Mouse (Mus musculus) hindbrain, embryonic 14.5 days (tissue): ENCODE measurements around the gene Atg2a. TPM values are rescaled to one million over a fixed set of nuclear protein-coding genes. Genes with fewer than 3 reads are reported as not detected.

Experiments used
- ATAC-seq: fragments of 200-750 bp; cut with Nextera tagmentation; 2 replicates; pipeline ENCODE4 v1.8.0; 2017; ENCODE audit warnings: moderate number of reproducible peaks, mild to moderate bottlenecking, moderate TSS enrichment, moderate library complexity; ENCODE audit not compliant: low FRiP score
- DNase-seq: peaks from one replicate; pipeline ENCODE4 v3.0.0-alpha.2; 2015; ENCODE audit warnings: low spot score
- H3K27ac ChIP-seq: fragments of 300-500 bp; sonication (generic); 2 replicates; pipeline ENCODE4 v1.5.1; 2014; ENCODE audit warnings: mild to moderate bottlenecking, moderate library complexity
- H3K27me3 ChIP-seq: fragments of 300-500 bp; sonication (generic); 2 replicates; pipeline ENCODE4 v1.6.1; 2014; ENCODE audit warnings: mild to moderate bottlenecking, low read length, mixed read lengths; ENCODE audit not compliant: control insufficient read depth, insufficient read depth
- H3K36me3 ChIP-seq: fragments of 300-500 bp; sonication (generic); replicated peaks from 2 replicates; pipeline ENCODE4 v1.6.1; 2014; ENCODE audit not compliant: control insufficient read depth, insufficient read depth
- H3K4me1 ChIP-seq: fragments of 300-500 bp; sonication (generic); replicated peaks from 2 replicates; pipeline ENCODE4 v1.6.1; 2014; ENCODE audit warnings: antibody characterized with exemption, low read length, mixed read lengths; ENCODE audit not compliant: control insufficient read depth, insufficient read depth
- H3K4me2 ChIP-seq: fragments of 300-500 bp; sonication (generic); replicated peaks from 2 replicates; pipeline ENCODE4 v1.6.1; 2014; ENCODE audit warnings: mild to moderate bottlenecking, moderate library complexity
- H3K4me3 ChIP-seq: fragments of 300-500 bp; sonication (generic); replicated peaks from 2 replicates; pipeline ENCODE4 v1.5.1; 2014; ENCODE audit warnings: mild to moderate bottlenecking, low read length
- H3K9ac ChIP-seq: fragments of 300-500 bp; sonication (generic); 2 replicates; pipeline ENCODE4 v1.6.1; 2014
- H3K9me3 ChIP-seq: fragments of 300-500 bp; sonication (generic); 2 replicates; pipeline ENCODE4 v1.6.1; 2016; ENCODE audit warnings: low read length; ENCODE audit not compliant: control insufficient read depth
- WGBS: fragments of 180-500 bp; shearing (Covaris S2); extraction: QIAGEN DNeasy Blood & Tissue Kit; methylation state at CpG from one replicate; pipeline ENCODE4 v1.1.7; 2014; 5-methylcytosine and 5-hydroxymethylcytosine counted together
- polyA plus RNA-seq: library from polyadenylated mRNA; unstranded; fragments of >200 nt; fragmentation: Nextera tagmentation; extraction: Ambion mirVana; gene quantifications from 2 replicates; pipeline ENCODE4 v1.2.1, GENCODE M21; 2014

The Atg2a gene
- 14.5 and 14.8 TPM in 2 replicates for polyA plus RNA-seq

DNA sequence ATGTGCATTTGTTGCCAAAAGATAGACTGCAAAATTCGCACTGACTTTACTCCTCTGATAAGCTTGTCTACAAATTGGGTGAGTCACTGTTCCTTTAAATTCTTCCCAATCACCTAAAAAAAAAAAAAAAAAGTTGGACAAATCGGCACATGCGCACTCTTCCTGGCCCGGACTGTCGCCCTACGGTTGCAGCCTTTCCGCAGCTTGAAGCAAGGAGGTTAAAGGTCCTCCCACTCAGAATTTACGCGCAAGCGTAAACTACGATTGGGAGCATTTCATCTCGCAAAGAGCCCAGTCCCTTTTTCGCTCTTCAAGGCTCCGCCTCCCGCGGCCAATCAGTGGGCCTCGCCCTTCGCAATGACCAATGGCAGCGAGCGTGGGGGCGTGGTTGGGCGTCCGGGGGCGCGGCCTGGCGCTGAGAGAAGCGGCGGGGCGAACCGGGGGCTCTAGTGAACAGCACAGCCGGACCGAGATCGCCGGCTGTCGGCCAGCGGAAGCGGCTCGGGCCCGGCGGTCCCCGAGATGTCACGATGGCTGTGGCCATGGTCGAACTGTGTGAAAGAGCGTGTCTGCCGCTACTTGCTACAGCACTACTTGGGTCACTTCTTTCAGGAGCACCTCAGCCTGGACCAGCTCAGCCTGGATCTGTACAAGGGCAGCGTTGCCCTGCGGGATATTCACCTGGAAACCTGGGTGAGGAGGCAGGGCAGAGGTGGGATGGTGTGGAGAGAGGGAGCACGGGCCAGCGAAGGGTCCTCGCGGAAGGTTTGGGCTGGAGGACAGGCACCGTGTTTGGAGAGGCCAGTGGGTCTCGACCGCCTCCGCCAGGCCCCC lies at the start of gene Atg2a:
Gene Atg2a (plus strand): TSS at position 395 of the 834 bp plus-strand sequence.
- Histone ChIP-seq H3K4me2 (peak within 1 kb of the TSS; percentile 86), H3K9me3 (no peaks in the 10 kb centered on the region), H3K36me3 (peaks cover 26% of the 10 kb centered on the region), H3K27ac (peak within 1 kb of the TSS; percentile 55), H3K27me3 (no peaks in the 10 kb centered on the region), H3K4me3 (peak within 1 kb of the TSS; percentile 82), H3K4me1 (peaks cover 9% of the 10 kb centered on the region), H3K9ac (peak within 1 kb of the TSS; percentile 90)
- ATAC-seq (peak; percentile 94), DNase-seq (peak; percentile 98)
- WGBS = under 1% methylated on average over 55 of the region's 55 CpGs

DNA sequence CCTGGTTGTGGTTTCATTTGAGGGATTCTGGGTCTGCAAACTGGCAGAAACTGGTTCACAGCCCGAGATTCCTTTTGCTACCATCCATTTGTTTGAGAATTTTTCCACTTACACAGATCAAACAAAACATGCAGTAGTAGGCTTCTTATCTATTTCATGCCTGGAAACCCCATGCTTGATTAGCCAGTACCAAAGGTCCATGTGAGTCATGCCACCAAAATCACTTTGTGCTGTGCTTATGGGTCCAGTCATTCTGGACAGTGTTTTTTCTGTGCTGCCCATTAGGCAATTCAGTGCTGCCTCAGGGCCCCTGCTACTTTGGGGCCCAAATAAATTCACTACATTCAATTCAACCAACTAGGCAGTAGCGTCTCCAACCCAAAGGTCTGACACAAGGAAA lies 37.2 kb upstream of the Atg2a start:
- DNase-seq = no peak

DNA sequence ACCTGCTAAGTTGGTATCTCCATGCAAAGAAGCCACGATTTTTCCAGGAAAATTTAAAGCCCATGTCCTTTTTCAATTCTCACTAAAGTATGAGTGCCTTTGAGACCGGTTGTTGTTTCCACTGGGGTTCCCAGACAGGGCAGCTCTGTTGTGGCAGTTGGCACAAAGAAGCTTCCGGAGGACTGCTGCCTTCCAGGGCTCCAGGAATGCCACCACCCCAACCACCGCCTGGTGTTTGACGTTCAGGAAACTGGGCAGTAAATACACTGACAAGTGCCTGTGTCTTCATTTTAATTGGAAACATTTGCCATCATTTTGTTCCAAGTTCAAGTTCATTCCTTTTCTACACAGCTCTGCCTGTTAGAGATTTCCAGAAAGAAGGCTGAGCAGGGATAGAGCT lies 34.8 kb upstream of the Atg2a start:
- no peaks in the 10 kb centered on the region for H3K4me1 ChIP-seq
- no peaks in the 10 kb centered on the region for H3K9me3 ChIP-seq
- ATAC-seq = no peak
- no peak overlapping the region for H3K27ac ChIP-seq
- no peak overlapping the region for H3K9ac ChIP-seq
- H3K27me3 ChIP-seq = no peaks in the 10 kb centered on the region
- no peak overlapping the region for H3K4me2 ChIP-seq
- no peak overlapping the region for H3K4me3 ChIP-seq
- 71% methylated on average over 5 of the region's 5 CpGs for WGBS
- no peak for DNase-seq
- H3K36me3 ChIP-seq = no peaks in the 10 kb centered on the region

More for the DNA sequence above, 37.2 kb upstream of the Atg2a start:
- Histone ChIP-seq H3K9me3 (no peaks in the 10 kb centered on the region), H3K4me1 (no peaks in the 10 kb centered on the region), H3K4me2 (no peak overlapping the region), H3K36me3 (no peaks in the 10 kb centered on the region), H3K9ac (no peak overlapping the region), H3K4me3 (no peak overlapping the region), H3K27ac (no peak overlapping the region), H3K27me3 (no peaks in the 10 kb centered on the region)
- WGBS = 71% methylated on average over 2 of the region's 2 CpGs
- ATAC-seq = no peak

DNA sequence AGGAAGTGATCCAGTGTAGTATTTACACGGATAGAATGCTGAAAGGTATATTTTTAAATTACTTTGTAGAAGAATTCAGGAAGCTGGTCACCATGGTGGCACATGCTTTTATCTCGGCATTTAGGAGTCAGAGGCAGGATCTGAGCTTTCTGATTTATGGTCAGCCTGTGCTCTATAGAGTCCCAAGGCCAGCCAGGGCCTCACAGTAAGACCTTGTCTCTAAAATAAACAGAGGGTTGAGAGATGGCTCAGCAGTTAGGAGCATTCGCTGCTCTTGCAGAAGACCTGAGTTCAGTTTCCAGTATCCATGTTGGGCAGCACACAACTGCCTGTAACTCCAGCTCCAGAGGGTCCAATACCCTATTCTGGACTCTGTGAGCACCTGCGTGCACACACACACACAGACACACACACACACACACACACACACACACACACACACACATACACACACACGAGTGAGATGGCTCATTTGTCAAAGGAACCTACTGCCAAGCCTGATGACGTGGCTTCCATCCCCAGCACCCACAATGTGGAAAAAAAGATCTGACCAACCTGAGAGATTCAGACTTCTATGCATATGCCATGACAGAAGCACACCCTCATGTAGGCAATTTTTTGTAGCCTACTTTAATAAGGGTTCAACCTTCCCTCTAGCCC lies 25.3 kb upstream of the Atg2a start:
- no peaks in the 10 kb centered on the region for H3K36me3 ChIP-seq
- 89% methylated on average over 6 of the region's 6 CpGs for WGBS

DNA sequence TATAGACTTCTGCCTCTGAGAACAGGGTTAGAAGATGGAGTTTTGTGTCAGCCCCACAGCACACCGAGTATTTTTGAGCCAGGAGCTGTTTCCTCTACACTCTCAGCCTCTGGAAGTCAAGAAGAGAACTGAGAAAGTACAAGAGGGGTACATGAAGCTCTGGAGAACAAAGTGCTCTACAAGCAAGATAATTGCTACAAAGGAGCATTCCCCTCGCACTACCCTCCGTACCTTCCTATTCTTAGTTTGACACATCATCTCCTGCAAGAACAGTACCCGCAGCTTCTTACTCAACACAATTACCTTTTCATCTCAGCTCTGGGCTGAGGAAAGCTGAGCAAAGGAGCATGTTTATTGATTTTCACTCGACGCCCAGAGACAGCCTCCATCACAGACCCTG lies 22.9 kb upstream of the Atg2a start:
- no peak overlapping the region for H3K4me2 ChIP-seq
- DNase-seq (no peak), ATAC-seq (no peak)
- no peaks in the 10 kb centered on the region for H3K4me1 ChIP-seq
- no peaks in the 10 kb centered on the region for H3K36me3 ChIP-seq
- 63% methylated on average over 6 of the region's 6 CpGs for WGBS
- H3K27ac ChIP-seq = no peak overlapping the region
- H3K9me3 ChIP-seq = no peaks in the 10 kb centered on the region
- no peak overlapping the region for H3K9ac ChIP-seq
- no peak overlapping the region for H3K4me3 ChIP-seq
- H3K27me3 ChIP-seq = no peaks in the 10 kb centered on the region

More for the DNA sequence above, 25.3 kb upstream of the Atg2a start:
- H3K9ac ChIP-seq = no peak overlapping the region
- no peak overlapping the region for H3K4me2 ChIP-seq
- H3K4me1 ChIP-seq = no peaks in the 10 kb centered on the region
- H3K27me3 ChIP-seq = no peaks in the 10 kb centered on the region
- DNase-seq (no peak), ATAC-seq (no peak)
- no peaks in the 10 kb centered on the region for H3K9me3 ChIP-seq
- no peak overlapping the region for H3K27ac ChIP-seq
- H3K4me3 ChIP-seq = no peak overlapping the region

DNA sequence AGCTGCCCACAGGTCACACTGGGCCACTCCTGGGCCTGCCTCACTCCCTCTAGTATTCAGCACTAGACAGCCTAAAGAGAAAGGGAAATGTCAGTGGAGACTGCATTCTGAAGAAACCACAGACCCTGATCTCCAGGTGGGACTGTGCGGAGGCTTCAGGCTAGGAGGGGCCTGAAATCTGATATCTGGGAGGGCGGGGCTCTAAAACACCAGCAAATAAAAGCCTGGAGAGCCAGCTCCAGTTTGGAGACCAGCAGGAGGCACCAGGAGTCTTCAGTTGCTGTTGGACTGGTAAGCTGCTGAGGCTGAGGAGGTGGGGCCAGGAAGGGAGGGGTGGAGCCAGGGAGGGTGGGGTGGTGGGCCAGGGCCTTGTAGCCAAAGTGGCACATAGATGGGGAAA lies 15.3 kb upstream of the Atg2a start, which contains the start of gene Gpha2:
Gene Gpha2 (plus strand): TSS at position 246 of the 400 bp plus-strand sequence.
- peaks cover 53% of the 10 kb centered on the region for H3K36me3 ChIP-seq
- no peaks in the 10 kb centered on the region for H3K4me1 ChIP-seq
- H3K4me3 ChIP-seq = no peak within 1 kb of the TSS
- H3K4me2 ChIP-seq = no peak within 1 kb of the TSS
- ATAC-seq = no peak
- H3K9ac ChIP-seq = no peak within 1 kb of the TSS
- no peaks in the 10 kb centered on the region for H3K27me3 ChIP-seq
- no peaks in the 10 kb centered on the region for H3K9me3 ChIP-seq
- WGBS = 28% methylated on average over 2 of the region's 2 CpGs
- no peak within 1 kb of the TSS for H3K27ac ChIP-seq
- no peak for DNase-seq

DNA sequence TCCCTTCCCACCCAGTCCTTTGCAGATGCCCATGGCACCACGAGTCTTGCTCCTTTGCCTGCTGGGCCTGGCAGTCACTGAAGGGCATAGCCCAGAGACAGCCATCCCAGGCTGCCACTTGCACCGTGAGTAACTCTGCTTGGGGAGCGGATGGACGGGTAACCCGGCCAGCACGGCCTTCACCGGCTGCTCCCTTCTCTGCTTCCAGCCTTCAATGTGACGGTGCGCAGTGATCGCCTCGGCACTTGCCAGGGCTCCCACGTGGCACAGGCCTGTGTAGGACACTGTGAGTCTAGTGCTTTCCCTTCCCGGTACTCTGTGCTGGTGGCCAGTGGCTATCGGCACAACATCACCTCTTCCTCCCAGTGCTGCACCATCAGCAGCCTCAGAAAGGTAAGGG lies 14.7 kb upstream of the Atg2a start:
- peaks cover 60% of the 10 kb centered on the region for H3K36me3 ChIP-seq
- DNase-seq = no peak
- no peak for ATAC-seq
- H3K9ac ChIP-seq = no peak overlapping the region
- no peak overlapping the region for H3K27ac ChIP-seq
- H3K4me1 ChIP-seq = no peaks in the 10 kb centered on the region
- 92% methylated on average over 14 of the region's 14 CpGs for WGBS
- no peak overlapping the region for H3K4me2 ChIP-seq
- H3K27me3 ChIP-seq = no peaks in the 10 kb centered on the region
- H3K4me3 ChIP-seq = no peak overlapping the region
- H3K9me3 ChIP-seq = no peaks in the 10 kb centered on the region

DNA sequence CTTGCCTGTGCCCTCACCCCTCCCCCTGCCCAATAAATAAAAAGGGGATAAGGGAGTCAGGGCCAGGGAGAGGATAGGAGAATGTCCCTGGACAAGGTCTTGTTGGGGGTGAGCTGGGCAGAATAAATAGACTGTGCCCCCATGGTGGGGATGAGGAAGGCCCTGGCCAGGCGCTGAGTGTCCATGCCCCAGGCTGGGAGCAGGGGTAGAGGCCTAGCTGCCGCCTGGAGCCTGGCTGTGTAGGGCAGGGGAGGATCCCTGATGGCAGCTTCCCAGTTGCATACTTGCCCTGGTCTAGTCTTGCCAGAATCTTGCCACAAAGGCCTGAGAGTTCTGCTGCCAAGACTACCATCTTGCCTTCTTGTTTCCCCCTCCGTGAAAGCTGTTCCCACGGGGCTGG lies 13.6 kb upstream of the Atg2a start:
- Histone ChIP-seq H3K9me3 (no peaks in the 10 kb centered on the region), H3K9ac (no peak overlapping the region), H3K36me3 (peaks cover 69% of the 10 kb centered on the region), H3K4me1 (no peaks in the 10 kb centered on the region), H3K27me3 (no peaks in the 10 kb centered on the region), H3K4me3 (no peak overlapping the region), H3K4me2 (no peak overlapping the region), H3K27ac (no peak overlapping the region)
- no peak for ATAC-seq
- no peak for DNase-seq
- 78% methylated on average over 4 of the region's 4 CpGs for WGBS

DNA sequence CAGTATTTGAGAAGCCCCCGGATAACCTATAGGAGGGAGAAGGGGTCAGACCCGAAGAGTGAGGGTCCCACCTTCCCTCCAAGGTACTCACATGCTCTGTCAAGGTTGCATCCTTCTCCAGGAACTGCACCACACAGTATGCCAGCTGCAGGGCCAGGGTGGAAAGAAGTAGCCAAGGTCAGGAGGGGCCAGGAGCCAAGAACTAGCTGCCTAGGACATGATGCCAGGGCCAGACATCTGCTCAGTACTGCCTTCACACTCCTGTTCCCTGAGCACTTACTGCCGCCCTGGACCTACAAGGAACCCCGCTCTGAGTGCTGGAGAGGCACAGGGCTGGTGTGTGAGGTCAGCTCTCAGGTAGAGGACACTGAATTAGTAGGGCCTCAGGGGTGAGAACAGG lies 11.1 kb upstream of the Atg2a start:
- H3K4me3 ChIP-seq = no peak overlapping the region
- no peak overlapping the region for H3K27ac ChIP-seq
- no peaks in the 10 kb centered on the region for H3K27me3 ChIP-seq
- ATAC-seq (no peak), DNase-seq (no peak)
- H3K36me3 ChIP-seq = peaks cover 81% of the 10 kb centered on the region
- H3K4me2 ChIP-seq = no peak overlapping the region
- H3K9ac ChIP-seq = no peak overlapping the region
- H3K4me1 ChIP-seq = peaks cover 12% of the 10 kb centered on the region
- H3K9me3 ChIP-seq = no peaks in the 10 kb centered on the region
- WGBS = 89% methylated on average over 4 of the region's 4 CpGs
